Mouse (Mus musculus): ENCODE results near the gene Mbnl2.

GRCm38 (mm10) chr14:120275246-120276238 lies at the start of gene Mbnl2:
- TF ChIP-seq CTCF (IDR thresholded peaks at IDR 0.05; ENCODE audit: control insufficient read depth, insufficient read depth, low read length) (no peak), POLR2A (IDR thresholded peaks at IDR 0.05; ENCODE audit: borderline replicate concordance, control insufficient read depth, low read depth, low read length) (peak; percentile 46; the same call in 1 of the 2 replicates)
